16 mouse cellular contexts compared by ENCODE assay signal in genomic region chr4:155241789-155242188, GRCm38 (mm10). TPM values are rescaled to one million over a fixed set of nuclear protein-coding genes. Genes with fewer than 3 reads are reported as not detected.
A peak's percentile ranks its signal among the peaks of the same experiment; 100 is the strongest.
DNase-seq lines count a peak whose midpoint lies in the region; ATAC-seq and TF ChIP-seq lines count a peak whose summit lies in the region.
"Had no signal": no experiment of that assay in that cellular context is flagged by ENCODE, and none has a peak within 500 bp of the region (broad histone marks: within the 10 kb centered on the region; RNA-seq: fewer than 3 reads in every experiment).

No protein-coding gene starts in this region.

- 0 out of 2 replicates have a peak, but pooled peaks have one; percentile 7 for TF ChIP-seq CTCF in lung, postnatal 0 days (IDR thresholded peaks at IDR 0.05)

- no peaks in the 10 kb centered on the region for H3K36me3 ChIP-seq in heart, embryonic 16.5 days (ENCODE audit: control insufficient read depth, insufficient read depth)
- no peaks in the 10 kb centered on the region for H3K36me3 ChIP-seq in heart, embryonic 12.5 days
- H3K36me3 ChIP-seq in lung, postnatal 0 days (ENCODE audit: insufficient read depth, low read length), result no peaks in the 10 kb centered on the region
- H3K36me3 ChIP-seq: hindbrain, embryonic 12.5 days; limb, embryonic 10.5 days; stomach, embryonic 15.5 days had no signal

- ATAC-seq in heart, embryonic 16.5 days (replicated peaks; ENCODE audit: extremely low read depth, insufficient read depth, low FRiP score), result no peak
- ATAC-seq in heart, embryonic 12.5 days (ENCODE audit: insufficient number of reproducible peaks, low FRiP score), result no peak
- ATAC-seq in lung, postnatal 0 days, result no peak

- no peak overlapping the region for H3K4me2 ChIP-seq in heart, embryonic 16.5 days (ENCODE audit: low read depth, low read length)
- no peak overlapping the region for H3K4me2 ChIP-seq in heart, embryonic 12.5 days
- no peak overlapping the region for H3K4me2 ChIP-seq in lung, postnatal 0 days (replicated peaks; ENCODE audit: low read depth, low read length)
- H3K4me2 ChIP-seq: hindbrain, embryonic 12.5 days; stomach, embryonic 15.5 days had no signal

- no peak for DNase-seq in lung, postnatal 0 days (ENCODE audit: low spot score)
- DNase-seq in lung, postnatal 10 days, result no peak
- peak; percentile 96 for DNase-seq in cerebellum, adult 9-11 months
- no peak for DNase-seq in urinary bladder, postnatal 10 days (ENCODE audit: low spot score)
- DNase-seq in adrenal gland, adult 18-20 months (ENCODE audit: low spot score in 2 of 2), result no peak
- DNase-seq: adrenal gland, adult 2 months; heart, postnatal 10 days; lung, adult 18-20 months; lung, postnatal 36 days; right cerebral cortex, postnatal 25 days; thymus, adult 18-20 months had no signal

- H3K9me3 ChIP-seq in heart, embryonic 16.5 days (replicated peaks; ENCODE audit: control insufficient read depth, low read length), result no peaks in the 10 kb centered on the region
- no peaks in the 10 kb centered on the region for H3K9me3 ChIP-seq in heart, embryonic 12.5 days (replicated peaks)
- H3K9me3 ChIP-seq in lung, postnatal 0 days (ENCODE audit: low read length), result no peaks in the 10 kb centered on the region
- H3K9me3 ChIP-seq: hindbrain, embryonic 12.5 days; limb, embryonic 10.5 days; stomach, embryonic 15.5 days had no signal

- H3K27ac ChIP-seq in heart, embryonic 16.5 days (ENCODE audit: low read length), result no peak overlapping the region
- H3K27ac ChIP-seq in heart, embryonic 12.5 days (ENCODE audit: poor library complexity, severe bottlenecking), result no peak overlapping the region
- H3K27ac ChIP-seq in lung, postnatal 0 days (ENCODE audit: low read length), result no peak overlapping the region
- H3K27ac ChIP-seq: hindbrain, embryonic 12.5 days; limb, embryonic 10.5 days; stomach, embryonic 15.5 days had no signal

- H3K4me3 ChIP-seq in heart, embryonic 16.5 days (ENCODE audit: low read length), result no peak overlapping the region
- H3K4me3 ChIP-seq in heart, embryonic 12.5 days, result no peak overlapping the region
- H3K4me3 ChIP-seq in lung, postnatal 0 days (ENCODE audit: low read depth, low read length), result no peak overlapping the region
- H3K4me3 ChIP-seq: hindbrain, embryonic 12.5 days; limb, embryonic 10.5 days; stomach, embryonic 15.5 days had no signal

- WGBS in heart, embryonic 16.5 days, result 67% methylated on average over 9 of the region's 9 CpGs
- WGBS in heart, embryonic 12.5 days, result 57% methylated on average over 9 of the region's 9 CpGs
- 75% methylated on average over 9 of the region's 9 CpGs for WGBS in lung, postnatal 0 days

- TF ChIP-seq EP300 in lung, postnatal 0 days (IDR thresholded peaks at IDR 0.05), result no peak

- H3K9ac ChIP-seq in heart, embryonic 16.5 days (ENCODE audit: low read length), result 0 out of 2 replicates have a peak overlapping the region, but pooled peaks have one; percentile 13
- H3K9ac ChIP-seq in heart, embryonic 12.5 days, result no peak overlapping the region
- H3K9ac ChIP-seq in lung, postnatal 0 days (replicated peaks; ENCODE audit: low read depth), result no peak overlapping the region
- H3K9ac ChIP-seq: hindbrain, embryonic 12.5 days; stomach, embryonic 15.5 days had no signal

- peaks cover 11% of the 10 kb centered on the region for H3K4me1 ChIP-seq in heart, embryonic 16.5 days (ENCODE audit: control insufficient read depth, insufficient read depth, low read length)
- peaks cover 35% of the 10 kb centered on the region for H3K4me1 ChIP-seq in heart, embryonic 12.5 days (replicated peaks)
- peaks cover 12% of the 10 kb centered on the region for H3K4me1 ChIP-seq in lung, postnatal 0 days (ENCODE audit: insufficient read depth, low read depth, low read length)

- H3K27me3 ChIP-seq in heart, embryonic 16.5 days (ENCODE audit: control insufficient read depth, insufficient read depth, low read length), result no peaks in the 10 kb centered on the region
- no peaks in the 10 kb centered on the region for H3K27me3 ChIP-seq in heart, embryonic 12.5 days (replicated peaks)
- H3K27me3 ChIP-seq in lung, postnatal 0 days (replicated peaks; ENCODE audit: insufficient read depth, low read length), result no peaks in the 10 kb centered on the region
- H3K27me3 ChIP-seq: hindbrain, embryonic 12.5 days; stomach, embryonic 15.5 days had no signal

RNA-seq across cellular contexts. Expression of gene Faap20, which starts 7.8 kb away (rescaled TPM):
- 68.4 and 73.8 TPM in 2 replicates for polyA plus RNA-seq in heart, embryonic 16.5 days (2015; fragmentation: Nextera tagmentation; extraction: Ambion mirVana)
- 61.0 and 65.1 TPM in 2 replicates for polyA plus RNA-seq in heart, embryonic 12.5 days (2016; fragmentation: Nextera tagmentation; extraction: Ambion mirVana)
- 61.4 and 66.6 TPM in 2 replicates for polyA plus RNA-seq in lung, postnatal 0 days (2015; fragmentation: Nextera tagmentation; extraction: Ambion mirVana)
- 10 to 100 TPM; 46.6 to 54.5 TPM for total RNA-seq in adrenal gland, adult 18-20 months (2021)

RNA-seq across cellular contexts. Expression of gene Ski, which starts 19.4 kb away (rescaled TPM):
- 12.1 and 12.3 TPM in 2 replicates for polyA plus RNA-seq in heart, embryonic 16.5 days (2015; fragmentation: Nextera tagmentation; extraction: Ambion mirVana)
- polyA plus RNA-seq in heart, embryonic 12.5 days (2016; fragmentation: Nextera tagmentation; extraction: Ambion mirVana), result 11.9 and 14.0 TPM in 2 replicates
- polyA plus RNA-seq in lung, postnatal 0 days (2015; fragmentation: Nextera tagmentation; extraction: Ambion mirVana), result 22.6 and 23.2 TPM in 2 replicates
- 10 to 100 TPM; 47.5 to 60.6 TPM for total RNA-seq in adrenal gland, adult 18-20 months (2021)
